Mouse (Mus musculus) E14TG2a.4 (cell line): ENCODE measurements around the gene Otud1.

Experiments used
- H3K27me3 ChIP-seq: 2 replicates; pipeline ENCODE4 v1.6.1; 2014; ENCODE audit warnings: low read length, control low read depth; ENCODE audit not compliant: insufficient read depth
- H3K36me3 ChIP-seq: 2 replicates; pipeline ENCODE4 v1.6.1; 2014; ENCODE audit warnings: low read length, control low read depth; ENCODE audit not compliant: insufficient read depth
- H3K4me1 ChIP-seq: replicated peaks from 2 replicates; pipeline ENCODE4 v1.6.1; 2014; ENCODE audit warnings: low read depth, low read length, control low read depth
- H3K4me3 ChIP-seq: replicated peaks from 2 replicates; pipeline ENCODE4 v1.5.1; 2014; ENCODE audit warnings: mild to moderate bottlenecking, low read length
- H3K9me3 ChIP-seq: 2 replicates; pipeline ENCODE4 v1.6.1; 2014; ENCODE audit warnings: low read length, control low read depth
- CTCF ChIP-seq: conservative IDR thresholded peaks from 2 replicates; pipeline ENCODE4 v1.5.1; 2014; ENCODE audit warnings: low read length
- NANOG ChIP-seq: IDR thresholded peaks from 2 replicates; pipeline ENCODE4 v1.6.1; 2014; ENCODE audit warnings: borderline replicate concordance, low read length, mixed read lengths
- POU5F1 ChIP-seq: IDR thresholded peaks from 2 replicates; pipeline ENCODE4 v1.6.1; 2014; ENCODE audit warnings: low read length, borderline replicate concordance

The Otud1 gene

GRCm38 (mm10) chr2:19701386-19701785 lies 43.8 kb downstream of the Otud1 start:
- no peaks in the 10 kb centered on the region for H3K36me3 ChIP-seq
- no peaks in the 10 kb centered on the region for H3K27me3 ChIP-seq
- TF ChIP-seq CTCF = no peak
- TF ChIP-seq POU5F1 = no peak
- TF ChIP-seq NANOG = no peak
- H3K4me3 ChIP-seq = no peak overlapping the region
- H3K4me1 ChIP-seq = no peaks in the 10 kb centered on the region
- H3K9me3 ChIP-seq = no peaks in the 10 kb centered on the region

GRCm38 (mm10) chr2:19703020-19703613 lies 45.6 kb downstream of the Otud1 start:
- no peaks in the 10 kb centered on the region for H3K36me3 ChIP-seq
- H3K9me3 ChIP-seq = no peaks in the 10 kb centered on the region
- no peaks in the 10 kb centered on the region for H3K27me3 ChIP-seq
- no peak overlapping the region for H3K4me3 ChIP-seq
- no peaks in the 10 kb centered on the region for H3K4me1 ChIP-seq
- TF ChIP-seq POU5F1 (no peak), NANOG (no peak), CTCF (no peak)

GRCm38 (mm10) chr2:19703670-19704069 lies 46.1 kb downstream of the Otud1 start:
- no peaks in the 10 kb centered on the region for H3K36me3 ChIP-seq
- TF ChIP-seq NANOG (no peak), CTCF (no peak), POU5F1 (no peak)
- no peak overlapping the region for H3K4me3 ChIP-seq
- no peaks in the 10 kb centered on the region for H3K27me3 ChIP-seq
- no peaks in the 10 kb centered on the region for H3K9me3 ChIP-seq
- no peaks in the 10 kb centered on the region for H3K4me1 ChIP-seq

GRCm38 (mm10) chr2:19704272-19704671 lies 46.7 kb downstream of the Otud1 start:
- TF ChIP-seq POU5F1 = no peak
- TF ChIP-seq NANOG = no peak
- TF ChIP-seq CTCF = no peak
- Histone ChIP-seq H3K9me3 (no peaks in the 10 kb centered on the region), H3K27me3 (no peaks in the 10 kb centered on the region), H3K36me3 (no peaks in the 10 kb centered on the region), H3K4me3 (no peak overlapping the region), H3K4me1 (no peaks in the 10 kb centered on the region)

GRCm38 (mm10) chr2:19706886-19707285 lies 49.3 kb downstream of the Otud1 start:
- Histone ChIP-seq H3K4me1 (no peaks in the 10 kb centered on the region), H3K4me3 (no peak overlapping the region), H3K27me3 (no peaks in the 10 kb centered on the region), H3K9me3 (no peaks in the 10 kb centered on the region), H3K36me3 (no peaks in the 10 kb centered on the region)
- no peak for TF ChIP-seq CTCF
- no peak for TF ChIP-seq NANOG
- no peak for TF ChIP-seq POU5F1
